Mouse (Mus musculus) G1E (cell line): ENCODE measurements at regions not wholly inside any gene's neighbourhood (a gene's known extent, or its start where the extent isn't known, plus 50 kb on each side); places are given as distances from the start of the nearest gene placed in this dataset.

ENCODE experiments used
- CTCF ChIP-seq: IDR thresholded peaks from 2 replicates; pipeline ENCODE4 v1.5.1; 2012; ENCODE audit warnings: low read depth, low read length, inconsistent platforms, mixed read lengths
- GATA1 ChIP-seq: IDR thresholded peaks from 2 replicates; pipeline ENCODE4 v1.6.1; 2012; ENCODE audit warnings: borderline replicate concordance, low read length, inconsistent platforms, mixed read lengths
- GATA2 ChIP-seq: IDR thresholded peaks from 2 replicates; pipeline ENCODE4 v1.6.1; 2012; ENCODE audit warnings: low read depth, low read length, inconsistent platforms, borderline replicate concordance
- POLR2AphosphoS5 ChIP-seq: IDR thresholded peaks from 2 replicates; pipeline ENCODE4 v1.6.1; 2012; ENCODE audit warnings: low read depth, low read length, inconsistent platforms; ENCODE audit not compliant: insufficient replicate concordance
- TAL1 ChIP-seq: conservative IDR thresholded peaks from 2 replicates; pipeline ENCODE4 v1.6.1; 2012; ENCODE audit warnings: low read depth, low read length, inconsistent platforms, mixed read lengths

GRCm38 (mm10) chr5:91262526-91262925 is 123.1 kb downstream of the Areg start:
- no peak for TF ChIP-seq CTCF
- TF ChIP-seq GATA1: no peak
- TF ChIP-seq TAL1: no peak
- TF ChIP-seq GATA2: no peak
- no peak for TF ChIP-seq POLR2AphosphoS5
